Mouse (Mus musculus) ovary, adult 2 months (tissue): ENCODE data around the gene Skiv2l. TPM values are rescaled to one million over a fixed set of nuclear protein-coding genes. Genes with fewer than 3 reads are reported as not detected.

Experiments
- polyA plus RNA-seq: library from polyadenylated mRNA; depleted of rRNA; stranded (reverse); fragments of >200 nt; gene quantifications from 2 replicates; pipeline ENCODE4 v1.2.3, GENCODE M21; 2012; rRNA removed

The Skiv2l gene
- polyA plus RNA-seq, result 114 and 120 TPM in 2 replicates

DNA sequence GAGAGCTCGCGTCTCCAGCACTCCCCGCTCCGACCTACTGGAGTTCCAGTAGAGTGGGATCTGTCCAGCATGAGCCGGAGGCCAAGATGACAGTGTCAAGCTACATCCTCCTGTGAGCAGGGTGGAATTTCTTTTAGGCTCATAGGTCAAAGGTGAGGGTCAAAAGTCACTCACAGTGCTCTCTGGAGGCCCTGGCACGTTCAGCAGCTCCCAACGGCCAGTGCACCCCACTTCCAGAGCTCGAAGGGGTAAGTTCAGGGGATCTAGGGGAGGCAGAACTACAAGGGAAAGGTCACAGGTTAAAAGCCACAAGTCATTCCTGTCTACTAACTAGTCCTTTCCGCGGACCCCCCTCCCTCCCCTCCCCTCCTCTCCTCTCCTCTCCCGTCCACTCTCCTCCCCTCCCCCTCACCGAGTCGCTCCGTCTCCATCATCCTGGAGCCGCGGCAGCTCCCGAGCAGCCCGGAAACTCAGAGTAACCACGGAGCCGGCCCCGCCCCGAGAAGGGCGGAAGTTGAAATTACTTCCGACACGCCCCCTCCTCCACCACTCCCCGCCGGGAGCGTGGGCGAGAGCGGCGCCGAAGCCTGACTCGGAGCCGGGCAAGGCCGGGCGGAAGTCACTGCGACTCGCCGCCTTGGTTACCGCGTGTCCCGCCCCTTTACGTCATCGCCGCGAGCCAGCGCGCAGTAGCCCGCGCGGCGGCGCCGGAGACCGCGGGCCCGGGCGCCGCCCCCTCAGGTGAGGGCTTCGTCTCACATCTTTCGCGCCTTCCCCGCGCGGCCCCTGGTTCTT is at the start of gene Skiv2l, which contains the start of gene Nelfe:
Gene Skiv2l, minus strand, starts transcription at position 489 of the 795 bp plus-strand sequence.
Gene Nelfe, plus strand, starts transcription at position 670 of the 795 bp plus-strand sequence.

DNA sequence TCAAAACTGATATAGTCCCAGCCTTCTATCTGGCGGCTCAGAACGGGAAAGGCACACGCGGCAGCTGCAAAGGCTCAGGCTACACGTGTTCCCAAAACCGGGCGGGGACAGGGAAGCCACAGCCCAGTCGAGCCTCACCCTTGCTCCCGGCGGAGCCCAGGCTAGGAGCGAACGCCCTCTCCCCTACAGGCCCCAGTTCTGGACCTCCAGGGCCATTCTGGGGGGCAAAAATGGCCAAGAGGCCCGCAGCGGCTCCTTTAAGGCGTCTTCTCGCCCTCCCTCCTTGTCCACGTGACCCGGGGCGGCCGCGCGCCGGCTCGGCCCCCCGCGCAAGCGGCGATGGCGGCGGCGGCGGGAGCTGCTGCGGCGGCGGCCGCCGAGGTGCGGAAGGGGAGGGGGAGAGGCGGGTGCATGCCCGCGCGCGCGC is 48.2 kb upstream of the Skiv2l start, which contains the start of the genes C2 and Ehmt2:
Gene C2, minus strand, starts transcription at position 106 of the 427 bp plus-strand sequence.
Gene Ehmt2, plus strand, starts transcription at position 310 of the 427 bp plus-strand sequence.

GRCm38 (mm10) chr17:34881683-34882310 is 31.8 kb upstream of the Skiv2l start, which contains the start of gene Gm20547:
TSS of gene Gm20547 (minus strand) at chr17:34882042.

GRCm38 (mm10) chr17:34879336-34879879 is 29.4 kb upstream of the Skiv2l start, which contains the start of gene Zbtb12:
TSS of gene Zbtb12 (plus strand) at chr17:34879483.

GRCm38 (mm10) chr17:34862416-34863081 is 12.5 kb upstream of the Skiv2l start, which contains the start of gene Cfb:
TSS of gene Cfb (minus strand) at chr17:34862518.

GRCm38 (mm10) chr17:34836856-34837221 is 13.2 kb downstream of the Skiv2l start, which contains the start of the genes Stk19 and Dxo:
TSS of gene Stk19 (minus strand) at chr17:34836945.
TSS of gene Dxo (plus strand) at chr17:34837019.

GRCm38 (mm10) chr17:34804301-34804700 is 45.7 kb downstream of the Skiv2l start, which contains the start of gene Cyp21a1:
TSS of gene Cyp21a1 (minus strand) at chr17:34804561.

Other genes starting within 250 kb of the Skiv2l start
- 82.6 and 89.3 TPM in 2 replicates for gene Rnf5, start 246.5 kb downstream of the Skiv2l start, polyA plus RNA-seq
- gene Agpat1, start 245.9 kb downstream of the Skiv2l start, polyA plus RNA-seq, result 293 and 303 TPM in 2 replicates
- gene Egfl8, start 234.2 kb downstream of the Skiv2l start, polyA plus RNA-seq, result 3.9 and 5.0 TPM in 2 replicates
- 41.5 and 54.3 TPM in 2 replicates for gene Ppt2, start 221.7 kb downstream of the Skiv2l start, polyA plus RNA-seq
- 6.4 and 7.2 TPM in 2 replicates for gene Prrt1, start 220.7 kb downstream of the Skiv2l start, polyA plus RNA-seq
- 2.6 and 5.9 TPM in 2 replicates for gene Fkbpl, start 205.4 kb downstream of the Skiv2l start, polyA plus RNA-seq
- gene Atf6b, start 203.1 kb downstream of the Skiv2l start, polyA plus RNA-seq, result 121 and 125 TPM in 2 replicates
- 47.5 and 63.3 TPM in 2 replicates for gene Tnxb, start 179.7 kb downstream of the Skiv2l start, polyA plus RNA-seq
- gene C4b, start 106.3 kb downstream of the Skiv2l start, polyA plus RNA-seq, result 35.2 and 35.5 TPM in 2 replicates
- gene Cyp21a1, start 45.6 kb downstream of the Skiv2l start, polyA plus RNA-seq, result 1.5 and 2.7 TPM in 2 replicates
- 56.5 and 60.0 TPM in 2 replicates for gene Stk19, start 13.3 kb downstream of the Skiv2l start, polyA plus RNA-seq
- gene Dxo, start 13.2 kb downstream of the Skiv2l start, polyA plus RNA-seq, result 45.2 and 55.1 TPM in 2 replicates
- gene Nelfe, start 181 bp upstream of the Skiv2l start, polyA plus RNA-seq, result 24.5 and 28.4 TPM in 2 replicates
- gene Cfb, start 12.3 kb upstream of the Skiv2l start, polyA plus RNA-seq, result 16.7 and 26.4 TPM in 2 replicates
- 31.4 and 37.2 TPM in 2 replicates for gene Zbtb12, start 29.3 kb upstream of the Skiv2l start, polyA plus RNA-seq
- 0.06 TPM in 1 of 2 replicates, not detected in the other for gene Gm20547, start 31.8 kb upstream of the Skiv2l start, polyA plus RNA-seq
- 44.6 and 48.4 TPM in 2 replicates for gene C2, start 48.1 kb upstream of the Skiv2l start, polyA plus RNA-seq
- gene Ehmt2, start 48.3 kb upstream of the Skiv2l start, polyA plus RNA-seq, result 397 and 463 TPM in 2 replicates
- gene Slc44a4, start 64.3 kb upstream of the Skiv2l start, polyA plus RNA-seq, result 10.4 and 10.5 TPM in 2 replicates
- 41.7 and 43.1 TPM in 2 replicates for gene Neu1, start 81.0 kb upstream of the Skiv2l start, polyA plus RNA-seq
- gene Hspa1b, start 109.0 kb upstream of the Skiv2l start, polyA plus RNA-seq, result 132 and 153 TPM in 2 replicates
- 1.1 TPM in 1 of 2 replicates, not detected in the other for gene Gm20481, start 119.7 kb upstream of the Skiv2l start, polyA plus RNA-seq
- gene Hspa1a, start 121.9 kb upstream of the Skiv2l start, polyA plus RNA-seq, result 71.2 and 74.4 TPM in 2 replicates
- gene Hspa1l, start 122.5 kb upstream of the Skiv2l start, polyA plus RNA-seq, result 0.28 and 0.47 TPM in 2 replicates
- gene Lsm2, start 131.7 kb upstream of the Skiv2l start, polyA plus RNA-seq, result 107 and 128 TPM in 2 replicates
- 349 and 387 TPM in 2 replicates for gene Vars, start 150.8 kb upstream of the Skiv2l start, polyA plus RNA-seq
- gene Vwa7, start 166.4 kb upstream of the Skiv2l start, polyA plus RNA-seq, result 1.6 and 1.7 TPM in 2 replicates
- gene Sapcd1, start 177.8 kb upstream of the Skiv2l start, polyA plus RNA-seq, result 2.2 and 3.1 TPM in 2 replicates
- 2.8 and 3.2 TPM in 2 replicates for gene Msh5, start 196.5 kb upstream of the Skiv2l start, polyA plus RNA-seq
- gene Clic1, start 199.8 kb upstream of the Skiv2l start, polyA plus RNA-seq, result 134 and 150 TPM in 2 replicates
- 113 and 116 TPM in 2 replicates for gene Ddah2, start 208.8 kb upstream of the Skiv2l start, polyA plus RNA-seq
- not detected in 2 replicates for gene Ly6g6c, start 215.2 kb upstream of the Skiv2l start, polyA plus RNA-seq
- 0.25 and 0.36 TPM in 2 replicates for gene Mpig6b, start 216.0 kb upstream of the Skiv2l start, polyA plus RNA-seq
- 13.7 and 17.0 TPM in 2 replicates for gene Ly6g6e, start 226.7 kb upstream of the Skiv2l start, polyA plus RNA-seq
- 7.4 and 8.5 TPM in 2 replicates for gene Ly6g6d, start 227.9 kb upstream of the Skiv2l start, polyA plus RNA-seq
- not detected in 2 replicates for gene Ly6g6f, start 235.4 kb upstream of the Skiv2l start, polyA plus RNA-seq
- 223 and 260 TPM in 2 replicates for gene Abhd16a, start 239.1 kb upstream of the Skiv2l start, polyA plus RNA-seq